Mouse (Mus musculus): ENCODE data around the gene Ccdc86.

- TF ChIP-seq POLR2A (IDR thresholded peaks at IDR 0.05; ENCODE audit: borderline replicate concordance, extremely low read depth, insufficient read depth, insufficient read length, poor library complexity, severe bottlenecking) (no peak), CTCF (IDR thresholded peaks at IDR 0.05; ENCODE audit: borderline replicate concordance, extremely low read depth, insufficient read depth, insufficient read length) (no peak)
Observed at GRCm38 (mm10) chr19:10975187-10975586, 26.1 kb upstream of the Ccdc86 start.

Measured in brain, embryonic 14.5 days (tissue).